Mouse (Mus musculus) hindbrain, embryonic 15.5 days (tissue): Measurements from ENCODE around the gene Gm3415. TPM values are rescaled to one million over a fixed set of nuclear protein-coding genes. Genes with fewer than 3 reads are reported as not detected.

ENCODE experiments used
- ATAC-seq: fragments of 200-750 bp; cut with Nextera tagmentation; 2 replicates; pipeline ENCODE4 v1.8.0; 2017; ENCODE audit warnings: low read depth, moderate number of reproducible peaks, moderate TSS enrichment; ENCODE audit not compliant: low FRiP score
- H3K27ac ChIP-seq: fragments of 300-500 bp; sonication (generic); replicated peaks from 2 replicates; pipeline ENCODE4 v1.5.1; 2015; ENCODE audit warnings: mild to moderate bottlenecking, inconsistent platforms
- H3K27me3 ChIP-seq: fragments of 300-500 bp; sonication (generic); 2 replicates; pipeline ENCODE4 v1.6.1; 2015; ENCODE audit warnings: control low read depth, inconsistent platforms
- H3K36me3 ChIP-seq: fragments of 300-500 bp; sonication (generic); 2 replicates; pipeline ENCODE4 v1.6.1; 2015; ENCODE audit warnings: control low read depth, inconsistent platforms
- H3K4me1 ChIP-seq: fragments of 300-500 bp; sonication (generic); replicated peaks from 2 replicates; pipeline ENCODE4 v1.6.1; 2015; ENCODE audit warnings: control low read depth, inconsistent platforms
- H3K4me2 ChIP-seq: fragments of 300-500 bp; sonication (generic); 2 replicates; pipeline ENCODE4 v1.6.1; 2015; ENCODE audit warnings: moderate library complexity, mild to moderate bottlenecking, inconsistent platforms
- H3K4me3 ChIP-seq: fragments of 300-500 bp; sonication (generic); 2 replicates; pipeline ENCODE4 v1.5.1; 2015; ENCODE audit warnings: mild to moderate bottlenecking, inconsistent platforms
- H3K9ac ChIP-seq: fragments of 300-500 bp; sonication (generic); 2 replicates; pipeline ENCODE4 v1.6.1; 2015; ENCODE audit warnings: inconsistent platforms
- H3K9me3 ChIP-seq: fragments of 300-500 bp; sonication (generic); 2 replicates; pipeline ENCODE4 v1.6.1; 2016; ENCODE audit warnings: control low read depth, inconsistent platforms
- WGBS: fragments of 180-500 bp; shearing (Covaris S2); methylation state at CpG from one replicate; pipeline ENCODE4 v1.1.7; 2015; 5-methylcytosine and 5-hydroxymethylcytosine counted together
- polyA plus RNA-seq: library from polyadenylated mRNA; unstranded; fragments of >200 nt; fragmentation: Nextera tagmentation; extraction: Ambion mirVana; gene quantifications from 2 replicates; pipeline ENCODE4 v1.2.1, GENCODE M21; 2015

Gm3415 gene
- polyA plus RNA-seq, 1 experiment from 2014 or later = not detected

DNA sequence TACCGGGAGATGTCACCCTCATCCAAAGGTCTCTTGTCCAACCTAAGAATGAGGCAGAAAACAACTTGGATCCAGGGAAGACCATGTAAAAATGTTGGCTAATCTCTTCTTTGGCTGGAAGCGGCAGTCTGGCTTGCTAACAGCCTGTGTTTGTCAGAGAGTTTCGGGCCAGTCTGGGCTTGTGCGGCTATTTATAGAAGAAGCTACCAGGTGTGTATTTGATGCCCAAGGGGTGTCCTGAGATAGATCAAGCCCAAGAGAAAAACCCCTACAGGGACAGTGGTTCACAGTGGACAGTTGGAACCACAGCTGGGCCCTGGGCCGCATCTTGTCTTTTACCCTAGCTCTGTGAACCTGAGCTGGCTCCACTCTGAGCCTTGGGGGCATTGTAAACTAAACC, 51.0 kb downstream of the Gm3415 start:
- 95% methylated on average over 5 of the region's 5 CpGs for WGBS
- no peaks in the 10 kb centered on the region for H3K4me1 ChIP-seq
- H3K27me3 ChIP-seq = no peaks in the 10 kb centered on the region
- no peak overlapping the region for H3K4me3 ChIP-seq
- no peak overlapping the region for H3K4me2 ChIP-seq
- no peak for ATAC-seq
- H3K27ac ChIP-seq = no peak overlapping the region
- H3K9me3 ChIP-seq = no peaks in the 10 kb centered on the region
- no peaks in the 10 kb centered on the region for H3K36me3 ChIP-seq
- H3K9ac ChIP-seq = no peak overlapping the region

DNA sequence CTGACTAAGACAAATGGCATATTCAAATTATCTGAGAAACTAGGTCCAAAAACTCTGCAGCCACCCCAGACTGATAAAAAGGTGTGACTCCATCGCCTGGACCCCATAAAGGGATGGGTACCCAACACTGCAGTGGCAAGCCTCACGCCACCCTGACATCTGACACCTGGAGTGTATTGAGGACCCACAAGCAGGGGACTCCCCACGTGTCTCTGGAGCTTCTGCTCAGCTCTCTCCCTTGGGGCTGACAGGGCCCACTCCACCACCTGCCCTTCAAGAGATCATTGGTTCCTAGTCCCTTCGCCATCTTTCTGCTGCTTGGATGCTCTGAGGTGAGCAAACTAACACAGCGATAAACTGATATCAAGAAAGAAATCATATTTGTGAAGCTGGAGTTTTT, 51.9 kb downstream of the Gm3415 start:
- Histone ChIP-seq H3K27ac (no peak overlapping the region), H3K27me3 (no peaks in the 10 kb centered on the region), H3K9ac (no peak overlapping the region), H3K4me2 (no peak overlapping the region), H3K36me3 (no peaks in the 10 kb centered on the region), H3K4me3 (no peak overlapping the region), H3K4me1 (no peaks in the 10 kb centered on the region), H3K9me3 (no peaks in the 10 kb centered on the region)
- 81% methylated on average over 5 of the region's 5 CpGs for WGBS
- no peak for ATAC-seq

Other genes with a start within 250 kb of the Gm3415 start
- gene Wasf3, start 171.2 kb upstream of the Gm3415 start, polyA plus RNA-seq = 18.7 and 19.9 TPM in 2 replicates
- gene Gm6408, start 74.2 kb upstream of the Gm3415 start, polyA plus RNA-seq = 0.13 TPM in 1 of 2 replicates, not detected in the other
- not detected in 2 replicates for gene Gm6370, start 64.8 kb upstream of the Gm3415 start, polyA plus RNA-seq
- gene 4930449I24Rik, start 53.7 kb upstream of the Gm3415 start, polyA plus RNA-seq = not detected in 2 replicates
- gene Gm3402, start 42.0 kb upstream of the Gm3415 start, polyA plus RNA-seq = not detected in 2 replicates
- not detected in 2 replicates for gene Gm3404, start 30.3 kb upstream of the Gm3415 start, polyA plus RNA-seq
- not detected in 2 replicates for gene Gm3409, start 18.5 kb upstream of the Gm3415 start, polyA plus RNA-seq
- gene Gpr12, start 29.1 kb downstream of the Gm3415 start, polyA plus RNA-seq = 21.0 and 27.5 TPM in 2 replicates
- gene Usp12, start 238.9 kb downstream of the Gm3415 start, polyA plus RNA-seq = 16.2 and 17.1 TPM in 2 replicates